Mouse (Mus musculus) myocyte (in vitro differentiated cells): ENCODE results near the gene Fam168a.

Experiments used
- CEBPB ChIP-seq: IDR thresholded peaks from 2 replicates; pipeline ENCODE4 v1.6.1; 2011; ENCODE audit warnings: mild to moderate bottlenecking, moderate library complexity; ENCODE audit not compliant: poor library complexity, insufficient read depth, severe bottlenecking
- E2F4 ChIP-seq: IDR thresholded peaks from one replicate; pipeline ENCODE4 v1.6.1; 2011; ENCODE audit warnings: mild to moderate bottlenecking, control low read depth, moderate library complexity; ENCODE audit not compliant: insufficient read depth
- MAX ChIP-seq: IDR thresholded peaks from one replicate; pipeline ENCODE4 v1.6.1; 2011; ENCODE audit warnings: low read depth, mild to moderate bottlenecking, control low read depth
- MYOD1 ChIP-seq, 3 experiments: IDR thresholded peaks; one replicate each; pipeline ENCODE4 v1.6.1; 2011; ENCODE audit warnings: control low read depth in 2 of 3, low read depth in 2 of 3, mild to moderate bottlenecking in 2 of 3, moderate library complexity in 1 of 3; ENCODE audit not compliant: insufficient read length in 2 of 3, control insufficient read depth in 1 of 3
- MYOG ChIP-seq, 3 experiments: IDR thresholded peaks; one replicate each; pipeline ENCODE4 v1.6.1; 2011; ENCODE audit warnings: control low read depth in 2 of 3, low read depth in 2 of 3, mild to moderate bottlenecking in 2 of 3; ENCODE audit not compliant: insufficient read length in 2 of 3, control insufficient read depth in 1 of 3, insufficient read depth in 1 of 3
- POLR2A ChIP-seq: IDR thresholded peaks from one replicate; pipeline ENCODE4 v1.6.1; 2011; ENCODE audit warnings: low read depth, mild to moderate bottlenecking, control low read depth, moderate library complexity; ENCODE audit not compliant: insufficient read length
- POLR2AphosphoS2 ChIP-seq: IDR thresholded peaks from one replicate; pipeline ENCODE4 v1.6.1; 2011; ENCODE audit warnings: low read depth, control low read depth; ENCODE audit not compliant: insufficient read length
- REST ChIP-seq: IDR thresholded peaks from one replicate; pipeline ENCODE4 v1.6.1; 2011; ENCODE audit warnings: mild to moderate bottlenecking, control low read depth, moderate library complexity; ENCODE audit not compliant: insufficient read depth, insufficient read length
- TCF12 ChIP-seq: IDR thresholded peaks from one replicate; pipeline ENCODE4 v1.6.1; 2011; ENCODE audit warnings: mild to moderate bottlenecking, control low read depth; ENCODE audit not compliant: poor library complexity, insufficient read depth, severe bottlenecking
- TCF3 ChIP-seq: IDR thresholded peaks from one replicate; pipeline ENCODE4 v1.6.1; 2011; ENCODE audit warnings: low read depth, control low read depth; ENCODE audit not compliant: insufficient read length
- USF1 ChIP-seq: IDR thresholded peaks from one replicate; pipeline ENCODE4 v1.6.1; 2011; ENCODE audit warnings: low read depth, mild to moderate bottlenecking, control low read depth, moderate library complexity

DNA sequence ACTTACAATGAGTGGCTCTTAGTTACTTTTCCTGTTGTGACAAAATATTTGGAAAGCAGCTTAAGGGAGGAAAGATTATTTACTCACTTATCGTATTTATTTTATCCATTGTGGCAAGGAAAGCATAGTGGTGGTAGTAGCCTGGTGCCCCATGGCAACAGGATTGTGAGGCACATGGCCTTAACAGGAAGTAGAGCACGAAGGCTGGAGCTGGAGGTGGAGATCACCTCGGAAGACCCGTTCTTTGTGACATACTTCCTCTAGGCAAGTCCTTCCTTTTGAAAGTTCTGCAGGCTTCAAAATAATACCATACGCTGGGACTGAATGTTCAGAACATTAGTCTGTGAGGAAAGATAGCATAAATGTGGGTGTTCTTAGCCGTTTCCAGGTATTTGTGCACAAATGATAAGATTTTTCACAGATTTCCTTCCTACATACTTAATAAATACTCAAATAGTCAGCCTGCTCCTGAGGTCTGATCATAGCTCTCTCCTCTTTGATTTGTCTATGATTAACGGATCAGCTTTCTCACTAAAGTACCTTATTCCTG lies 63.2 kb downstream of the Fam168a start:
- TF ChIP-seq POLR2AphosphoS2 (no peak), E2F4 (no peak), POLR2A (no peak), MAX (no peak), USF1 (no peak), TCF12 (no peak), MYOD1 (IDR thresholded peaks at IDR 0.05; ENCODE audit: control insufficient read depth in 1 of 3, insufficient read length in 2 of 3, low read depth in 2 of 3) (no peak), MYOG (IDR thresholded peaks at IDR 0.05; ENCODE audit: control insufficient read depth in 1 of 3, insufficient read depth in 1 of 3, insufficient read length in 2 of 3, low read depth in 2 of 3) (no peak), TCF3 (no peak), CEBPB (no peak), REST (no peak)
